Mouse (Mus musculus) leukemia stem cell, adult 10-12 weeks (primary cell): ENCODE measurements around the gene Krt31. TPM values are rescaled to one million over a fixed set of nuclear protein-coding genes. Genes with fewer than 3 reads are reported as not detected.

ENCODE experiments used
- polyA plus RNA-seq: library from polyadenylated mRNA; stranded (reverse); fragments of >175 nt; gene quantifications from 2 replicates; pipeline ENCODE4 v1.2.3, GENCODE M21; 2012; ENCODE audit warnings: low replicate concordance

Gene Krt31
- polyA plus RNA-seq = not detected in 2 replicates

DNA sequence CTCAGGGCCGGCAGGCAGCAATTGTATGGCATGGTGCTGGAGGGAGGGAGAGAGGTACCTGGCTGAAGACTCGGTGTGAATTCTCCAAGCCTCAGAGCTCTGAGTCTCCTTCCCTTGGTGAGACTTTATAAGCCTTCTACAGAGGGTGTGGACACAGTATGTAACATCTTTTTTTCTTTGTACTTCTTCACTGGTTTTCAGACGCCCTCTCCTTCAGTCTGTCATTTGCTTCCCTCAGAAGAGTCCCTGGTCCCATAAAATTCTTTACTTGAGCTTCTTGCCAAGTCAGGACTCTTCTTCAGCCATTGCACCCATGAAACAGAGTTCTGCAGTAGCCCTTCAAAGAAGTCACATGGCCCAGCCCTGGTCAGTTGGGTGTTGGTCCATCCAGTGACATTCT, at the start of gene Krt31:
Krt31 (minus strand) TSS at position 101 of the 400 bp plus-strand sequence.

DNA sequence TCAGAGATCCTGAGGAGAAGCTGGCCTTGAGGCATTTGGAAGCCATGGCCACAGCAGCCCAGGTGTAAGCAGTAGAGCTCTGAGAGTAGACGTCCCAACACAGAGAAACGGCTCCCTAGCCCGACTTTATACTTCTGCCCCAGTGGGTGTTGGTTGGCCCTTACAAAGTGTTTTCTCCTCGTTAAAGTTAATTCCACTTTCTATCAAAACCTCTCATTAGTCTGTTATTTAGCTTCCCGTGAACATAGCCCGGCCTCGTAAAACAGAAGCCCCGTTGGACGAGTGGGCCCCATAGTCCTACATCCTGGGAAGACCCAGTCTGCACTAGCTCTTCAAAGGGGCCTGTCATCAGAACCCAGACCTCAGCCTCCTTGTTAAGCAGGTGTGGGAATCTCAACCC, 45.8 kb upstream of the Krt31 start, which contains the start of gene Krt35:
Krt35 (minus strand) TSS at position 101 of the 400 bp plus-strand sequence.

DNA sequence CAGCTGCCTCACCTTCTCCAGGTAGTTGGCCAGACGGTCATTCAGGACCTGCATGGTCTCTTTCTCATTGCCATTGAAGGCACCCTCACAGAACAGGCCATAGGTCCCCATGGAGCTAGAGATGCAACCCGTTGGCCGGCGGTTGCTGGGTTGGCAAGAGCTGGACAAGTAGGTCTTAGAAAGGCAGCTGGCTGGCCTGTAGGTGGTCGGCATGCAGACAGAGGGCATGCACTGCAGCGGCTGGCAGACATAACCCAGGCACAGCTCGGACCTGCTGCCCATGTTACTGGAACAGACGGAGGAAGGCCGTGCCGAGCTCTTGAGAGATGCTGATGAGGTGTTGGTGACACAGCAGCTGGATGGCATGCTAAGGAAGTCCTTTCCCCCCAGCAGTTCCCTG, 37.5 kb upstream of the Krt31 start, which contains the start of gene Krt32:
Krt32 (minus strand) TSS at position 366 of the 400 bp plus-strand sequence.

DNA sequence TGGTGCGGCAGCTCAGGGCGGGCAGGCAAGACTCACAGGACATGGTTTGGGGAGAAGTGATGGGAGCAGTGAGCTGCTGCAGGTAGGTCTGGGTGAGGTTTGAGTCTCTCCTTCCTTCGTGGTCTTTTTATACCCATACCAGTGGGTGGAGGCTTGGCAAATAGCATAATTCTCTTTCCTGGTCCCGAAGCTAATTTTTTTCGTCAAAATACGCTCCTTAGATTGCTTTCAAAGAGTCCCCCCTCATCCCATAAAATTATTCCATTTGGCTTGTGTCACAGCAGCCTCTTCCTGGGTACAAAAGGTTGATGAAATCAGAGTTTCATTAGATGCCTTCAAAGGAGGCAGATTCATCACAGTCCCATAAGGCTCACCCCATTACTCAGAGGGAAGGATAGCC, 8.9 kb downstream of the Krt31 start, which contains the start of gene Krt34:
Krt34 (minus strand) TSS at position 101 of the 400 bp plus-strand sequence.

DNA sequence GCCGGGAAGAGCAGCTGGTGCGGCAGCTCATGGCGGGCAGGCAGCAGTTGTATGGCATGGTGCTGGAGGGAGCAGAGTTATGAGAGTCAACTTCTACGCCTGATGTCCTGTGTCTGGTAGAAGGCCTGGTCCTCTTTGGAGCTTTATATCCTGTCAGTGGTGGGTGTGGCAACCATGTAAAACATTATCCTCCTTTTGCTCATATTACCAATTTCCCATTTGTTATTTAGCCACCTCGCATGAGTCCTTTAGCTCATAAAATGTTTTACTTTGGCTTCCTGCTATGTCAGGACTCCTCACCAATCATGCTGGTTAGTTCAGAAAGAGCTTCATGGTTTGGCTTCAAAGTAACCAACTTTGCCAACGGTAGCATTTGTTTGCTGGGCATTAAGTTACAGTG, 20.6 kb downstream of the Krt31 start, which contains the start of gene Krt33b:
Krt33b (minus strand) TSS at position 101 of the 400 bp plus-strand sequence.

DNA sequence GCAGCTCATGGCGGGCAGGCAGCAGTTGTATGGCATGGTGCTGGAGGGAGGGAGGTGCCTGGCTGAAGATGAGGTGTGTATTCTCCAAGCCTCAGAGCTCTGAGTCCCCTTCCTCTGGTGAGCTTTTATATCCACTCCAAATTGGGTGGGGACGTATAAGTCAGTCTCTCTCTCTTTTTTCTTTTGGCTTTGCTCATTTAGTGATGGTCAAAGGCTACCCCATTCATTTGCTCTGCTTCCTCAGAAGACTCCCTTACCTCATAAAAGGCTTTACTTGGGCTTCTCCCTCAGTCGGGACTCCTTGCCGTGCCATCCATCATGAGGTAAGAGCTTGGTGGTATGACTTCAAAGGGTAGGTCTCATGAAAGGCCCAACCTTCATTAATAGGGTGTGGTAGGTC, 34.2 kb downstream of the Krt31 start, which contains the start of gene Krt33a:
Krt33a (minus strand) TSS at position 101 of the 400 bp plus-strand sequence.

Other genes starting within 250 kb of the Krt31 start
- not detected in 2 replicates for gene Gm11554, start 246.1 kb downstream of the Krt31 start, polyA plus RNA-seq
- not detected in 2 replicates for gene Krtap4-13, start 240.7 kb downstream of the Krt31 start, polyA plus RNA-seq
- not detected in 2 replicates for gene Gm11564, start 234.9 kb downstream of the Krt31 start, polyA plus RNA-seq
- not detected in 2 replicates for gene 2300003K06Rik, start 212.5 kb downstream of the Krt31 start, polyA plus RNA-seq
- gene Krtap4-16, start 198.9 kb downstream of the Krt31 start, polyA plus RNA-seq = not detected in 2 replicates
- not detected in 2 replicates for gene Gm11568, start 192.6 kb downstream of the Krt31 start, polyA plus RNA-seq
- not detected in 2 replicates for gene Gm11559, start 186.1 kb downstream of the Krt31 start, polyA plus RNA-seq
- gene Krtap9-1, start 177.2 kb downstream of the Krt31 start, polyA plus RNA-seq = not detected in 2 replicates
- not detected in 2 replicates for gene Gm11567, start 171.4 kb downstream of the Krt31 start, polyA plus RNA-seq
- not detected in 2 replicates for gene Krtap31-1, start 142.6 kb downstream of the Krt31 start, polyA plus RNA-seq
- not detected in 2 replicates for gene Gm11565, start 135.8 kb downstream of the Krt31 start, polyA plus RNA-seq
- not detected in 2 replicates for gene Krtap31-2, start 114.3 kb downstream of the Krt31 start, polyA plus RNA-seq
- not detected in 2 replicates for gene Krtap9-5, start 102.1 kb downstream of the Krt31 start, polyA plus RNA-seq
- not detected in 2 replicates for gene Krtap29-1, start 71.5 kb downstream of the Krt31 start, polyA plus RNA-seq
- gene Krtap16-1, start 64.0 kb downstream of the Krt31 start, polyA plus RNA-seq = not detected in 2 replicates
- not detected in 2 replicates for gene Krtap17-1, start 56.6 kb downstream of the Krt31 start, polyA plus RNA-seq
- gene Krt33a, start 34.3 kb downstream of the Krt31 start, polyA plus RNA-seq = not detected in 2 replicates
- not detected in 2 replicates for gene Krt33b, start 20.7 kb downstream of the Krt31 start, polyA plus RNA-seq
- gene Krt34, start 9.0 kb downstream of the Krt31 start, polyA plus RNA-seq = not detected in 2 replicates
- gene Krt32, start 37.7 kb upstream of the Krt31 start, polyA plus RNA-seq = not detected in 2 replicates
- not detected in 2 replicates for gene Krt35, start 45.7 kb upstream of the Krt31 start, polyA plus RNA-seq
- gene Krt36, start 55.1 kb upstream of the Krt31 start, polyA plus RNA-seq = not detected in 2 replicates
- gene Krt13, start 71.0 kb upstream of the Krt31 start, polyA plus RNA-seq = not detected in 2 replicates
- 0.10 TPM in 1 of 2 replicates, not detected in the other for gene Krt15, start 85.4 kb upstream of the Krt31 start, polyA plus RNA-seq
- gene Krt19, start 98.1 kb upstream of the Krt31 start, polyA plus RNA-seq = 0.15 and 1.7 TPM in 2 replicates
- gene Krt9, start 142.7 kb upstream of the Krt31 start, polyA plus RNA-seq = not detected in 2 replicates
- 0.23 and 0.48 TPM in 2 replicates for gene Krt14, start 157.0 kb upstream of the Krt31 start, polyA plus RNA-seq
- not detected in 2 replicates for gene Krt16, start 198.4 kb upstream of the Krt31 start, polyA plus RNA-seq
- 0.51 TPM in 1 of 2 replicates, not detected in the other for gene Krt17, start 210.5 kb upstream of the Krt31 start, polyA plus RNA-seq
- not detected in 2 replicates for gene Krt42, start 219.3 kb upstream of the Krt31 start, polyA plus RNA-seq